Mouse (Mus musculus) stomach, embryonic 14.5 days (tissue): ENCODE measurements at regions not wholly inside any gene's neighbourhood (a gene's known extent, or its start where the extent isn't known, plus 50 kb on each side); places are given as distances from the start of the nearest gene placed in this dataset. TPM values are rescaled to one million over a fixed set of nuclear protein-coding genes. Genes with fewer than 3 reads are reported as not detected.

Source experiments
- ATAC-seq: fragments of 200-750 bp; cut with Nextera tagmentation; 2 replicates; pipeline ENCODE4 v1.8.0; 2017; ENCODE audit warnings: low read depth, moderate TSS enrichment; ENCODE audit not compliant: insufficient number of reproducible peaks, insufficient read depth, low FRiP score
- H3K27ac ChIP-seq: fragments of 300-500 bp; sonication (generic); 2 replicates; pipeline ENCODE4 v1.5.1; 2014; ENCODE audit warnings: mild to moderate bottlenecking, low read length, moderate library complexity, mixed read lengths
- H3K27me3 ChIP-seq: fragments of 300-500 bp; sonication (generic); 2 replicates; pipeline ENCODE4 v1.6.1; 2014; ENCODE audit warnings: low read length, control low read depth, mixed read lengths; ENCODE audit not compliant: control insufficient read depth, insufficient read depth
- H3K36me3 ChIP-seq: fragments of 300-500 bp; sonication (generic); 2 replicates; pipeline ENCODE4 v1.6.1; 2014; ENCODE audit warnings: mild to moderate bottlenecking, control low read depth, low read length, moderate library complexity, mixed read lengths; ENCODE audit not compliant: control insufficient read depth, insufficient read depth
- H3K4me1 ChIP-seq: fragments of 300-500 bp; sonication (generic); 2 replicates; pipeline ENCODE4 v1.6.1; 2014; ENCODE audit warnings: low read length, control low read depth, mixed read lengths; ENCODE audit not compliant: control insufficient read depth, insufficient read depth
- H3K4me2 ChIP-seq: fragments of 300-500 bp; sonication (generic); replicated peaks from 2 replicates; pipeline ENCODE4 v1.6.1; 2014; ENCODE audit warnings: low read depth, low read length, control low read depth
- H3K4me3 ChIP-seq: fragments of 300-500 bp; sonication (generic); 2 replicates; pipeline ENCODE4 v1.5.1; 2014; ENCODE audit warnings: low read depth, low read length, control low read depth
- H3K9ac ChIP-seq: fragments of 300-500 bp; sonication (generic); replicated peaks from 2 replicates; pipeline ENCODE4 v1.6.1; 2014; ENCODE audit warnings: low read depth, mild to moderate bottlenecking, control low read depth, low read length, moderate library complexity, mixed read lengths
- H3K9me3 ChIP-seq: fragments of 300-500 bp; sonication (generic); 2 replicates; pipeline ENCODE4 v1.6.1; 2016; ENCODE audit warnings: low read depth, low read length, control low read depth; ENCODE audit not compliant: control insufficient read depth
- WGBS: fragments of 180-500 bp; shearing (Covaris S2); extraction: QIAGEN DNeasy Blood & Tissue Kit; methylation state at CpG from one replicate; pipeline ENCODE4 v1.1.7; 2014; 5-methylcytosine and 5-hydroxymethylcytosine counted together
- microRNA counts: library from miRNA; unstranded; fragments of <30 nt; microRNA quantifications from one replicate; lab custom pipeline; 2016
- microRNA-seq: library from miRNA; unstranded; fragments of <30 nt; microRNA quantifications from one replicate; pipeline ENCODE4, GENCODE M21; 2016

GRCm38 (mm10) chr10:91858711-91859595, 677.8 kb upstream of the Tmpo start:
- WGBS, result 38% methylated on average over 6 of the region's 6 CpGs
- Histone ChIP-seq H3K9ac (no peak overlapping the region), H3K27me3 (no peaks in the 10 kb centered on the region), H3K4me3 (no peak overlapping the region), H3K27ac (no peak overlapping the region), H3K36me3 (no peaks in the 10 kb centered on the region), H3K4me1 (0 out of 2 replicates have a peak, but pooled peaks cover 4% of the 10 kb centered on the region), H3K4me2 (no peak overlapping the region), H3K9me3 (no peaks in the 10 kb centered on the region)
- peak; percentile 23; the same call in 1 of the 2 replicates for ATAC-seq

- H3K4me2 ChIP-seq, result no peak overlapping the region
- 80% methylated on average over 3 of the region's 3 CpGs for WGBS
Measured at GRCm38 (mm10) chr10:91827074-91827473, 646.0 kb upstream of the Tmpo start.

GRCm38 (mm10) chr10:91823499-91823898, 642.4 kb upstream of the Tmpo start:
- H3K4me1 ChIP-seq, result no peaks in the 10 kb centered on the region
- H3K9ac ChIP-seq, result no peak overlapping the region
- no peak overlapping the region for H3K4me2 ChIP-seq
- ATAC-seq, result no peak
- 84% methylated on average over 5 of the region's 5 CpGs for WGBS
- no peak overlapping the region for H3K27ac ChIP-seq
- H3K27me3 ChIP-seq, result no peaks in the 10 kb centered on the region
- H3K4me3 ChIP-seq, result no peak overlapping the region
- H3K9me3 ChIP-seq, result no peaks in the 10 kb centered on the region
- no peaks in the 10 kb centered on the region for H3K36me3 ChIP-seq

More at GRCm38 (mm10) chr10:91827074-91827473, 646.0 kb upstream of the Tmpo start:
- Histone ChIP-seq H3K9ac (no peak overlapping the region), H3K36me3 (no peaks in the 10 kb centered on the region), H3K4me3 (no peak overlapping the region), H3K4me1 (no peaks in the 10 kb centered on the region), H3K27ac (no peak overlapping the region), H3K27me3 (no peaks in the 10 kb centered on the region), H3K9me3 (no peaks in the 10 kb centered on the region)
- no peak for ATAC-seq

- ATAC-seq, result no peak
- H3K4me1 ChIP-seq, result no peaks in the 10 kb centered on the region
- H3K27ac ChIP-seq, result no peak overlapping the region
- H3K9ac ChIP-seq, result no peak overlapping the region
- 80% methylated on average over 3 of the region's 3 CpGs for WGBS
- H3K36me3 ChIP-seq, result no peaks in the 10 kb centered on the region
- H3K4me2 ChIP-seq, result no peak overlapping the region
- H3K27me3 ChIP-seq, result no peaks in the 10 kb centered on the region
- H3K9me3 ChIP-seq, result no peaks in the 10 kb centered on the region
- no peak overlapping the region for H3K4me3 ChIP-seq
Measured at GRCm38 (mm10) chr10:91804870-91805269, 623.8 kb upstream of the Tmpo start.

MicroRNAs encoded in the stretch of these regions (microRNA counts, 519-probe panel; counts per million panel counts)
- 3,431 counts per million, percentile 67 among the panel's probes with 10 or more counts for microRNA mmu-miR-135a (lab: Ali Mortazavi, UCI)

Small RNA genes in the stretch of these regions (microRNA-seq; reads per million reads assigned to microRNA genes)
- gene Gm22582, result not detected
- 5.7 reads per million, percentile 13 among the genes with 10 or more reads in this experiment for gene Mir1251
- 3.6 reads per million, percentile 8 among the genes with 10 or more reads in this experiment for gene Mir135a-2
